Mouse (Mus musculus): ENCODE results near the gene Prdm16. TPM values are rescaled to one million over a fixed set of nuclear protein-coding genes. Genes with fewer than 3 reads are reported as not detected.

Gene Prdm16
- polyA plus RNA-seq, 1 experiment from 2014 or later: 39.0 TPM

DNA sequence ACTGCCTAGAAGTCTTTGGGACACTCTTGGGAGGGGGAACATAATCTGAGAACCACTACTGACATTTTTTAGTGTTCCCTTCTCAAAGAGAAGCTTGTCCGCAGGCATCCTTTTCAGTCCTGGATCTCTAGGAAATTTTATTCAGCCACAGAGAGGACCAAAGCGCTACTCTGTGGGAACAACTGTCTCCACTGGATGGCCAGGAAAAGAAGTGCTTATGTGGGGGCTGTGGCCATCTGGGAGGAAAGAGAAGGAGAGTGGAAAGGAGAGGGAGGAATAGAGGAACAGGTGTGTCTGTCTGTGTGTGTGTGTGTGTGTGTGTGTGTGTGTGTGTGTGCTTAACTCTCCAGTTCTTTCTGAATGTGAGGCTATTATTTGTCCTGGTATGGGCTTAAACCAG lies 271.9 kb downstream of the Prdm16 start:
- Histone ChIP-seq H3K9me3 (no peaks in the 10 kb centered on the region), H3K4me1 (peaks cover 32% of the 10 kb centered on the region), H3K4me2 (no peak overlapping the region), H3K36me3 (no peaks in the 10 kb centered on the region), H3K4me3 (no peak overlapping the region), H3K27ac (no peak overlapping the region), H3K9ac (no peak overlapping the region), H3K27me3 (no peaks in the 10 kb centered on the region)
- WGBS: 78% methylated on average over 2 of the region's 2 CpGs
- ATAC-seq (ENCODE audit: insufficient number of reproducible peaks, insufficient read depth, low FRiP score, low TSS enrichment, low read depth): no peak

DNA sequence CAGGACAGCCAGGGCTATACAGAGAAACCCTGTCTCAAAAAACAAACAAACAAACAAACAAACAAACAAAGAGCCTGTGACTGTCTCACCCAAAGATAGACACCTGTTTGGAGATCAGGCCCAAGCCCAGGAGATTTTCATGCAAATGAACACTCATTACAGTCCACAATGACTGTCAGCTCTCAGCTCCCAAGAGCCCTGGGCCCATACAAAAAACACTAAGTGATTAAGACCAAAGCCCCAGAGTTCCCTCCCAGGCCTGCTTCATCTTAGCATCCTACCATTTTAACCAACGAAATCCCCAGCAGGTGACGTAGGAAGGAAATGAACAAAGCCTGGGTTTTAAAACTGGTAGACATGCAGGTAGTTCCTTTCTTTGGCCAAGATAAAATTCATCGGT lies 275.8 kb downstream of the Prdm16 start:
- Histone ChIP-seq H3K27me3 (no peaks in the 10 kb centered on the region), H3K4me2 (no peak overlapping the region), H3K9ac (no peak overlapping the region), H3K4me3 (no peak overlapping the region), H3K4me1 (peaks cover 32% of the 10 kb centered on the region), H3K9me3 (no peaks in the 10 kb centered on the region), H3K36me3 (no peaks in the 10 kb centered on the region), H3K27ac (no peak overlapping the region)
- WGBS: 87% methylated on average over 3 of the region's 3 CpGs
- ATAC-seq (ENCODE audit: insufficient number of reproducible peaks, insufficient read depth, low FRiP score, low TSS enrichment, low read depth): no peak

DNA sequence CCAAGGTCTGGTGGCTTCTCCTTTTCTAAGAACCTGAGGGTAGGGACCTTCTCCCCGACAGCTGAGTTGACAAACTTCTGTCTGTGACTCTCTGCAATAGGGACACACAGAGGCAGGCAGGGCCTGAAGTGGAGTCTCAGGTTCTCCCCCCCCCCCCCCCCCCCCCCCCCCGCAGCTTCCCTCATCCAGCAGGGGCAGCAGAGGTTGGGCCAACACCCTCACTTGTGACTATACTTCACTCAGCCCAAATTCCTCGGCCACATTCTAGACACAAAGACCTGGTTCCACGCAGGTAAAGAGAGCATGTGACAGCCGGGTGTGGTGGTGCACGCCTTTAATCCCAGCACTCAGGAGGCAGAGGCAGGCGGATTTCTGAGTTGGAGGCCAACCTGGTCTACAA lies 276.2 kb downstream of the Prdm16 start:
- Histone ChIP-seq H3K27ac (no peak overlapping the region), H3K9me3 (no peaks in the 10 kb centered on the region), H3K4me2 (no peak overlapping the region), H3K36me3 (no peaks in the 10 kb centered on the region), H3K4me3 (no peak overlapping the region), H3K27me3 (no peaks in the 10 kb centered on the region), H3K9ac (no peak overlapping the region), H3K4me1 (peaks cover 28% of the 10 kb centered on the region)
- WGBS: 86% methylated on average over 6 of the region's 7 CpGs
- ATAC-seq (ENCODE audit: insufficient number of reproducible peaks, insufficient read depth, low FRiP score, low TSS enrichment, low read depth): no peak

DNA sequence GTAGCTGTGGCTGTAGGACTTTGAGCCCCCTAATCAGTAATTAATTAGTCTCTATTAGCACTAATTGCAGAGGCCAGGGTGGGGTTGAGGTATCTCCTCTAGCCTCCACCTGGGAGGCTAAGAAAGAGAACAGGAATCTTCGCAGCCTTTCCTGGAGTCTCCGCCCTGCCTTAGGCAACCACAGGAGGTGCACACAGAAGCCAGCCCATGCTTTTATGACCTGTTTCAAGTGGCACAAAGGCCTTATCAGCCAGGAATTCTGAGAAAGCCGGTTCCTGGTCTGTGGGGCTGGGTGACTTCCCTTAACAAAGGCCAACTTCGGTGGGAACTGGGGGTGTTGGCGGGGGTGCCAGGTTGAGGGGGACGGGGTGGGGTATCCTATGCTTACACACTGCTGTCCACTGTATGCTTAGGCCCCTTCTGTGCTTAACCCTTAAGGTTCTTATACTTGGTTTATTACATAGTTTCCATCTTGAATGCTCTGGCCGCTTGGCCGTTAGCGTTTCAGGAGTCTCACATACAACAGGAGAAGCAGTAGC lies 276.8 kb downstream of the Prdm16 start:
- Histone ChIP-seq H3K4me1 (peaks cover 26% of the 10 kb centered on the region), H3K9me3 (no peaks in the 10 kb centered on the region), H3K36me3 (no peaks in the 10 kb centered on the region), H3K27ac (no peak overlapping the region; the same call in 1 of the 2 replicates), H3K4me3 (no peak overlapping the region), H3K4me2 (no peak overlapping the region), H3K27me3 (no peaks in the 10 kb centered on the region), H3K9ac (no peak overlapping the region)
- 80% methylated on average over 9 of the region's 9 CpGs for whole genome bisulfite sequencing
- no peak for ATAC-seq (ENCODE audit: insufficient number of reproducible peaks, insufficient read depth, low FRiP score, low TSS enrichment, low read depth)

DNA sequence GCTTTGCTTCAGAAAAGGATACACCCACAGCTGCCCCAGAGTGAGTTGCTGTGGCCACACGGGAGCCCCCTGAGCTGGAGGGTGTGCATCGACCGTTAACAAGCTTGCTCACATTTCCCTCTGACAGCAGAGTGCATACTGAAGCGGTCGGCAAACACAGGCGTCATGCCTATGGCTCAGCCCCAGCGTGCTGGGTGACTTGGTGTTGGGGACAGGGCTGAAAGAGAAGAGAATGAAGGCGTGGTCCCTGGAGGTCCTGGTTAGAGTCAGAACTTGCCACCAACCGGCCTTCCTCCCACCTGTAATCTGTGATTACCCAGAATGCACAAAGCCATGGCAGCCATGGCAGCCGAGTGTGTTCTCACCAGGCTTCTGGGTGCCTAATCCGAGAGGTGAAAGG lies 277.9 kb downstream of the Prdm16 start:
- no peak for ATAC-seq (ENCODE audit: insufficient number of reproducible peaks, insufficient read depth, low FRiP score, low TSS enrichment, low read depth)
- Histone ChIP-seq H3K9ac (no peak overlapping the region), H3K36me3 (0 out of 2 replicates have a peak, but pooled peaks cover 2% of the 10 kb centered on the region), H3K27me3 (no peaks in the 10 kb centered on the region), H3K9me3 (no peaks in the 10 kb centered on the region), H3K4me2 (no peak overlapping the region), H3K4me3 (no peak overlapping the region), H3K4me1 (peaks cover 26% of the 10 kb centered on the region), H3K27ac (0 out of 2 replicates have a peak overlapping the region, but pooled peaks have one; percentile 7)
- 52% methylated on average over 11 of the region's 11 CpGs for WGBS

DNA sequence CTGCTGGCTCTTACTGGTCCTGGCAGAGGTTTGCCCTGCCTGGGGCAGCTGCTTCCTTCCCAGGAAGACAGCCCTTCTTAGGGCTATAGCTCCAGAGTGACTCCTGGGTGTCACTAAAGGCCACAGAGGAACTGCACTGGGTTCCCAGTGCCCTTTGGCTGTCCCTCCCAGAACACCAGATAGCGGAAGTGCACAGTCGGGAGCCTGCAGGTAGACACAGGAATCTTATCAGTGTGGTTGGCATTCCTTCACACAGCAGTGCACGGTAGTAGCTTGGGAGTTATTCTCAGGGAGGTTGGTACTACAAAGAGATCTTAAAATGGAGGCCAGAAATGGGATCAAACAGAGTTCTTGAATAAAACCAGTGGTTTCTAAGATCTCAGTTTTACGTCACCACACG lies 278.3 kb downstream of the Prdm16 start:
- Histone ChIP-seq H3K4me1 (peaks cover 24% of the 10 kb centered on the region), H3K9me3 (no peaks in the 10 kb centered on the region), H3K4me2 (no peak overlapping the region), H3K4me3 (no peak overlapping the region), H3K36me3 (0 out of 2 replicates have a peak, but pooled peaks cover 4% of the 10 kb centered on the region), H3K27ac (no peak overlapping the region), H3K9ac (no peak overlapping the region), H3K27me3 (no peaks in the 10 kb centered on the region)
- ATAC-seq (ENCODE audit: insufficient number of reproducible peaks, insufficient read depth, low FRiP score, low TSS enrichment, low read depth): no peak
- WGBS: 69% methylated on average over 5 of the region's 5 CpGs

DNA sequence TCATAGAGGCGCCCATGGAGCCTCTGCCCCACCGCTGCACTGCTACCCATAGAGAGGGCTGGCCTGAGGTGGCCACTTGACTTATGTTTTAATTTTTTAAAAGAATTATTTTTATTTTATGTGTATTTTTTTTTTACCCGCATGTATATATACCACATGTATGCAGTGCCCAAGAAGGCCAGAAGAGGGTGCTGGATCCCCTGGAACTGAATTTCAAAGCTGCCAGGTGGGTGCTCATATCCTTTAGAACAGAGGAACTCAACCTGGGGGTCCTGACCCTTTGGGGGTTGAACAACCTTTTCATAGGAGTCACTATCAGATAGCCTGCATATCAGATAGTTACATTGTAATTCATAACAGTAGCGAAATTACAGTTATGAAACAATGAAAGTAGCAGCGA lies 281.3 kb downstream of the Prdm16 start:
- ATAC-seq (ENCODE audit: insufficient number of reproducible peaks, insufficient read depth, low FRiP score, low TSS enrichment, low read depth): no peak
- Histone ChIP-seq H3K4me3 (no peak overlapping the region), H3K9ac (no peak overlapping the region), H3K27ac (no peak overlapping the region), H3K4me1 (peaks cover 12% of the 10 kb centered on the region), H3K9me3 (no peaks in the 10 kb centered on the region), H3K36me3 (0 out of 2 replicates have a peak, but pooled peaks cover 4% of the 10 kb centered on the region), H3K4me2 (no peak overlapping the region), H3K27me3 (no peaks in the 10 kb centered on the region)
- WGBS: 91% methylated on average over 5 of the region's 5 CpGs

DNA sequence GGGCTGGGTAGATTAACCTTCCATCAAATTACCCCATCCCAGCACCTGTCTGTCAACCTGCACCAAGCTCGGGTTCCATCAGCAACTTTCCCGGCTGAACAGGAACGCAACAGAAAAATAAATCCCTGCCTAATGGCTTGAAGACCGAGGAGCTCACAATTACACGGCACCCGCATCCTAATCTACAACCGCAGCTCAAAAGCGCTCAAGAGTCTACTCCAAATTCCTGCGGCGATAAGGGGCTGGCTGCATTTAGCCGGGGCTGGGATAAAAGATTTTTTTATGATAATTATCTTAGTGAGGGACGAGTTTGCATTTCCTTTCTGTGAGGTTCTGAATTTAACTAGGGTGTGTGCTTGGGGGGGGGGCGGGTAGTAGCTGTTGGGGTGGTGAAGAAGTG lies 284.4 kb downstream of the Prdm16 start:
- Histone ChIP-seq H3K36me3 (0 out of 2 replicates have a peak, but pooled peaks cover 10% of the 10 kb centered on the region), H3K9me3 (no peaks in the 10 kb centered on the region), H3K4me3 (no peak overlapping the region), H3K9ac (no peak overlapping the region), H3K4me1 (peaks cover 14% of the 10 kb centered on the region), H3K27me3 (no peaks in the 10 kb centered on the region), H3K27ac (no peak overlapping the region), H3K4me2 (no peak overlapping the region)
- ATAC-seq (ENCODE audit: insufficient number of reproducible peaks, insufficient read depth, low FRiP score, low TSS enrichment, low read depth): no peak
- 55% methylated on average over 13 of the region's 13 CpGs for WGBS

DNA sequence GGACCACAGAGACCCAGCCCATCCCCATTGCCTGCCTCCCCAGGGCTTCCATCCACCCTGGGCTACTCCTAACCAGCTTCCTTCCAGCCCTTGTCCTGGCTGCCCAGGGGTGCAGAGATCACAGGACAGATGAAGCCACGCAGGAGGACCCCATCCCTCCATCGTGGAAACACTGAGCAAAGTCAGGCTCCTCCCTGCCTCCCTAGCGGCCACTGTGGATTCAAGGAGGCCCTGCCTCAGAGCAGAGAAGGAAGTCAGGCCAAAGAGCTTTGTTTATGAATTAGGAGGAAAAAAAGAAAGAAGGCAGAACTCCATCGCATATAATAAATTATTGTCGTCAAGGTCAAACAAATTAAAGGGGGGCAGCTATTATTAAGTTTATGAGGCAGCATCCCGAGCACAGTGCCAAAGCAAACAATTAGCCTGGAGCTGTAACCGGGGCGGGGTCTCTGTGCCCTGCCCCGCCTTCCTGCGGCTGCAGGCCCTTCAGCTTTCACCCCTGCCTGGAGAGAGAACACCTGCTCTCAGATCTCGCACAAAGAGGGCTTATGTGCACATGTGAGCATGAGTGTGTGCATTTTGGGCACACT lies 288.4 kb downstream of the Prdm16 start:
- no peak overlapping the region for H3K4me2 ChIP-seq
- H3K27me3 ChIP-seq: no peaks in the 10 kb centered on the region
- no peaks in the 10 kb centered on the region for H3K9me3 ChIP-seq
- 67% methylated on average over 11 of the region's 11 CpGs for WGBS
- peak overlapping the region; percentile 39; the same call in 1 of the 2 replicates for H3K27ac ChIP-seq
- H3K36me3 ChIP-seq: peaks cover 23% of the 10 kb centered on the region
- no peak overlapping the region for H3K9ac ChIP-seq
- no peak overlapping the region for H3K4me3 ChIP-seq
- peaks cover 21% of the 10 kb centered on the region for H3K4me1 ChIP-seq
- ATAC-seq (ENCODE audit: insufficient number of reproducible peaks, insufficient read depth, low FRiP score, low TSS enrichment, low read depth): no peak

DNA sequence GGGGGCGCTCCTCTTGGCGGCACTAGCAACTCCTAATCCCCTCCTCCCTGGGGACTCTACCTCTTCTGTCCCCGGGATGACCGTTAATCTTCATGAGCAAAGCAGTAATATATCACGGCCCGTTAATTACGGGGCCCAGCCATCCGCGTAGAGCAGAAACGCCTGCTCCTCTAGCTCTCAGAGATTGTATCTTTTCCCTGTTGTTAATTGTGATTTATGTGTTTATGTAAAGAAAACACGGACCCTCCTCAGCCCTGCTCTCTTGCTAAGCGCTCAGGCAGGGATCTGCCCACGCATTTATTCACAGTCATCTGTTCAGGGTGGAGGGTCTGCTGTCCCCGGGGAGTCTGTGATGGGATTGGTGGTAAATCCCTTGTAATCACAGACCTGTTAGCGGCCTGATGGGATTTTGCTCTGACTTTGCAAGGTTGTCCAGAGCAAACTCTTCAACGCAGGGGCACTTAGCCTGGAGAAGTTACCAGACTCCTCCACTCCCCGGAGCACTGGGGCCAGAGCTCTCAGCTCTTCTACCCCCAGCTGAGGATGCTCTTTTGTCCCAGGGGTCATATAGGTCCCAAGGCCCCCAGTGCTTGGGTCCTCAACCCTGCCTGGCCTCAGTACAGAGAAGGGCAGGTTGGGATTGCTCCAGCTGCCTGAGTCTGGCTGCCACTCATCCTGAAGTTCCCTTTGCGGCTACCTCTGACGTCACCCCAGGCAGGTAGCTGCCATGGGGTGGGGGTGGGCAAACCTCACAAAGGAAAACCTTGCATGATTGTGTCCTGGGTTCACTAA lies 289.7 kb downstream of the Prdm16 start:
- 0 out of 2 replicates have a peak overlapping the region, but pooled peaks have one; percentile 27 for H3K9ac ChIP-seq

DNA sequence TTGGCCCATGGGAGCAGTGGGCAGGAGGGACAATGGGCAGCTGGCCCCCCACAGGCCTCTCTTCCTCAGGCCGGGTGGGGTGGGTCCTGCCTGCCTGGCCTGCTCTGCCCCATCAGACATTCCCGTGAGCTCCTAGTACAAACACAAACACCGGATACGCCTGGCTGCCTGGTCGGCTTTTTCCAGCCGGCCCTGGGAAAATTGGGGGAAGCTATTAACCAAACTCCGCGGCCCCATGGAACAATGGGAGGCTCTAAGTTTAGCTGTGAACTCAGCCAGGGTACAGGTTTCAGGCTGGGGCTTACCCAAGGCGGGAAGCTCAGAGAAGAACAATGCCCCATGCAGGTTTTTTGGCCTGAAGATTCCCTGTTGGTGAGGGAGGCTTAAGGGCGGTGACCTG lies 300.0 kb downstream of the Prdm16 start:
- H3K9ac ChIP-seq: peak overlapping the region; percentile 36; the same call in 1 of the 2 replicates
- H3K4me2 ChIP-seq: no peak overlapping the region
- no peak for ATAC-seq (ENCODE audit: insufficient number of reproducible peaks, insufficient read depth, low FRiP score, low TSS enrichment, low read depth)
- H3K27me3 ChIP-seq: peaks cover 8% of the 10 kb centered on the region; the same call in 1 of the 2 replicates
- no peaks in the 10 kb centered on the region for H3K9me3 ChIP-seq
- 29% methylated on average over 10 of the region's 10 CpGs for WGBS
- H3K27ac ChIP-seq: peak overlapping the region; percentile 33; the same call in 1 of the 2 replicates
- H3K4me1 ChIP-seq: peaks cover 19% of the 10 kb centered on the region
- H3K36me3 ChIP-seq: peaks cover 30% of the 10 kb centered on the region
- H3K4me3 ChIP-seq: no peak overlapping the region

More for the DNA sequence above, 289.7 kb downstream of the Prdm16 start:
- Histone ChIP-seq H3K9me3 (no peaks in the 10 kb centered on the region), H3K4me2 (no peak overlapping the region), H3K4me3 (no peak overlapping the region), H3K36me3 (peaks cover 35% of the 10 kb centered on the region), H3K27me3 (no peaks in the 10 kb centered on the region), H3K4me1 (peaks cover 21% of the 10 kb centered on the region), H3K27ac (no peak overlapping the region)
- ATAC-seq (ENCODE audit: insufficient number of reproducible peaks, insufficient read depth, low FRiP score, low TSS enrichment, low read depth): no peak
- WGBS: 54% methylated on average over 19 of the region's 19 CpGs
